Comparison of ENCODE assay signal across 8 mouse cellular contexts in genomic region chr6:112245639-112246038, GRCm38 (mm10). TPM values are rescaled to one million over a fixed set of nuclear protein-coding genes. Genes with fewer than 3 reads are reported as not detected.
DNase-seq lines count a peak whose midpoint lies in the region; ATAC-seq and TF ChIP-seq lines count a peak whose summit lies in the region.
"Had no signal": no experiment of that assay in that cellular context is flagged by ENCODE, and none has a peak within 500 bp of the region (broad histone marks: within the 10 kb centered on the region; RNA-seq: fewer than 3 reads in every experiment).

No protein-coding gene starts in this region.

- H3K9me3 ChIP-seq in heart, postnatal 0 days (replicated peaks; ENCODE audit: control insufficient read depth, low read length): no peaks in the 10 kb centered on the region

- no peak overlapping the region for H3K4me2 ChIP-seq in heart, postnatal 0 days (ENCODE audit: low read depth, low read length)

- H3K9ac ChIP-seq in heart, postnatal 0 days (replicated peaks; ENCODE audit: low read depth, low read length): no peak overlapping the region

- ATAC-seq in heart, postnatal 0 days (ENCODE audit: insufficient read depth, low read depth): peak; percentile 88
- no peak for ATAC-seq in megakaryocyte progenitor cell, adult 5-6 weeks (replicated peaks; ENCODE audit: poor library complexity)

- peak; percentile 5 to 12 for DNase-seq in spleen, postnatal 36 days (ENCODE audit: low spot score in 2 of 2)
- no peak for DNase-seq in spleen, adult 12 weeks (ENCODE audit: low spot score)
- peak; percentile 22 to 85 for DNase-seq in cerebellum, postnatal 4 days (ENCODE audit: low spot score in 2 of 2)
- peak; percentile 75 for DNase-seq in heart, postnatal 0 days (ENCODE audit: low spot score)
- DNase-seq in layer of hippocampus, adult 2 months (ENCODE audit: low spot score in 2 of 2): peak; percentile 16 to 20
- DNase-seq in ovary, adult 18-20 months (ENCODE audit: low spot score): peak; percentile 85

- H3K27me3 ChIP-seq in heart, postnatal 0 days (ENCODE audit: control insufficient read depth, insufficient read depth, low read length): no peaks in the 10 kb centered on the region

- no peak for TF ChIP-seq EP300 in heart, postnatal 0 days (IDR thresholded peaks at IDR 0.05; ENCODE audit: low read depth)

- H3K36me3 ChIP-seq in heart, postnatal 0 days (replicated peaks; ENCODE audit: control insufficient read depth, insufficient read depth, low read length): no peaks in the 10 kb centered on the region

- TF ChIP-seq CTCF in heart, postnatal 0 days (IDR thresholded peaks at IDR 0.05; ENCODE audit: low read depth): no peak
- no peak for TF ChIP-seq CTCF in layer of hippocampus, adult 2 months (conservative IDR thresholded peaks at IDR 0.05)

- peaks cover 10% of the 10 kb centered on the region for H3K4me1 ChIP-seq in heart, postnatal 0 days (ENCODE audit: control insufficient read depth, insufficient read depth)

- WGBS in heart, postnatal 0 days: 12% methylated on average over 4 of the region's 4 CpGs

- H3K27ac ChIP-seq in heart, postnatal 0 days (ENCODE audit: low read depth): peak overlapping the region; percentile 70
- H3K27ac ChIP-seq in layer of hippocampus, adult 2 months: no peak overlapping the region
- H3K27ac ChIP-seq: left cerebral cortex, adult 2 months had no signal

- H3K4me3 ChIP-seq in heart, postnatal 0 days (ENCODE audit: low read depth, low read length): no peak overlapping the region
- no peak overlapping the region for H3K4me3 ChIP-seq in layer of hippocampus, adult 2 months
- H3K4me3 ChIP-seq: left cerebral cortex, adult 2 months had no signal

RNA-seq across cellular contexts. Expression of gene Lmcd1, which starts 27.9 kb away (rescaled TPM):
- total RNA-seq in heart, postnatal 0 days (2014; rRNA removed; ENCODE audit: low replicate concordance): 62.4 and 86.9 TPM in 2 replicates
- 34.8 and 35.2 TPM in 2 replicates for polyA plus RNA-seq in heart, postnatal 0 days (2015; fragmentation: Nextera tagmentation; extraction: Ambion mirVana)
- total RNA-seq in layer of hippocampus, adult 2 months (2021): 1 to 10 TPM; 6.2 to 7.3 TPM
- 0.35 and 0.44 TPM in 2 replicates for total RNA-seq in megakaryocyte progenitor cell, adult 5-6 weeks (2015)
- 0.17 and 2.3 TPM in 2 replicates for total RNA-seq in megakaryocyte progenitor cell, adult 5-6 weeks (2017)
